In the genomic region with DNA sequence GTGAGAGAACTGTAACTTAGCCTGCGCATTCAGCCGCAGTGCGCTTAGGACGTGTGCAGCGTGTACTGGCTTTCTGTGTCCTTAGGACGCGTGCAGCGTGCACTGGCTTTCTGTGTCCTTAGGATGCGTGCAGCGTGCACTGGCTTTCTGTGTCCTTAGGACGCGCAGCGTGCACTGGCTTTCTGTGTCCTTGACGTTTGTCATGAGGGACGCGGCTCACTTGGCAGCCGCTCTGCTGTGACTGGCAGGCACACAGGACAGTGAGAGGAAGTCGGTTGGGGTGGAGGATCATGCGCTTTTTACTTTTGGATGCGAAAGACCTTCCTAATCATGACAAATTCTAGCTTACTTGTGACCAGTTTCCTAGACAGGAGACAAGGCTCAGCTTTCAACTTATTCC, we compare ENCODE assay signal across 25 mouse cellular contexts. TPM values are rescaled to one million over a fixed set of nuclear protein-coding genes. Genes with fewer than 3 reads are reported as not detected.
DNase-seq lines count a peak whose midpoint lies in the region; ATAC-seq and TF ChIP-seq lines count a peak whose summit lies in the region.
"Had no signal": no experiment of that assay in that cellular context is flagged by ENCODE, and none has a peak within 500 bp of the region (broad histone marks: within the 10 kb centered on the region; RNA-seq: fewer than 3 reads in every experiment).

No protein-coding gene starts in this region.

- no peaks in the 10 kb centered on the region for H3K4me1 ChIP-seq in heart, embryonic 10.5 days
- no peaks in the 10 kb centered on the region for H3K4me1 ChIP-seq in embryonic fibroblast, embryonic 13.5 days (ENCODE audit: control insufficient read depth, insufficient read depth, low read length)
- no peaks in the 10 kb centered on the region for H3K4me1 ChIP-seq in midbrain, embryonic 13.5 days (replicated peaks)
- H3K4me1 ChIP-seq: embryonic facial prominence, embryonic 12.5 days; forebrain, embryonic 12.5 days; hindbrain, embryonic 15.5 days; intestine, embryonic 15.5 days; neural tube, embryonic 13.5 days; stomach, embryonic 15.5 days had no signal

- TF ChIP-seq POLR2A in embryonic fibroblast, embryonic 13.5 days (IDR thresholded peaks at IDR 0.05; ENCODE audit: low read depth, low read length): no peak

- peak; percentile 31 for DNase-seq in heart, adult 8-10 months (ENCODE audit: low spot score)
- DNase-seq in heart, embryonic 10.5 days (ENCODE audit: low spot score): no peak
- peak; percentile 81 for DNase-seq in adrenal gland, adult 8-10 months
- peak; percentile 54 for DNase-seq in heart, postnatal 4 days
- no peak for DNase-seq in spleen, adult 18-20 months
- DNase-seq in gastrocnemius, adult 2 months: no peak
- DNase-seq: cerebellum, adult 2 months; cerebellum, postnatal 25 days; kidney, adult 9 months; kidney, postnatal 14 days; layer of hippocampus, postnatal 36 days; lung, adult 2 months; thymus, postnatal 25 days had no signal

- no peak overlapping the region for H3K4me2 ChIP-seq in midbrain, embryonic 13.5 days (replicated peaks)
- H3K4me2 ChIP-seq: embryonic facial prominence, embryonic 12.5 days; forebrain, embryonic 12.5 days; hindbrain, embryonic 15.5 days; intestine, embryonic 15.5 days; liver, embryonic 12.5 days; neural tube, embryonic 13.5 days; stomach, embryonic 15.5 days had no signal

- no peaks in the 10 kb centered on the region for H3K27me3 ChIP-seq in heart, embryonic 10.5 days (ENCODE audit: insufficient read depth, poor library complexity, severe bottlenecking)
- no peaks in the 10 kb centered on the region for H3K27me3 ChIP-seq in midbrain, embryonic 13.5 days
- H3K27me3 ChIP-seq: embryonic facial prominence, embryonic 12.5 days; forebrain, embryonic 12.5 days; hindbrain, embryonic 15.5 days; intestine, embryonic 15.5 days; liver, embryonic 12.5 days; neural tube, embryonic 13.5 days; stomach, embryonic 15.5 days had no signal

- ATAC-seq in midbrain, embryonic 13.5 days: no peak
- ATAC-seq: intestine, embryonic 15.5 days; liver, embryonic 12.5 days; midbrain, embryonic 16.5 days had no signal

- H3K9me3 ChIP-seq in heart, embryonic 10.5 days: no peaks in the 10 kb centered on the region
- no peaks in the 10 kb centered on the region for H3K9me3 ChIP-seq in midbrain, embryonic 13.5 days
- H3K9me3 ChIP-seq: embryonic facial prominence, embryonic 12.5 days; forebrain, embryonic 12.5 days; hindbrain, embryonic 15.5 days; intestine, embryonic 15.5 days; liver, embryonic 12.5 days; neural tube, embryonic 13.5 days; stomach, embryonic 15.5 days had no signal

- H3K27ac ChIP-seq in heart, embryonic 10.5 days: no peak overlapping the region
- H3K27ac ChIP-seq in embryonic fibroblast, embryonic 13.5 days (ENCODE audit: insufficient read depth, low read length): no peak overlapping the region
- H3K27ac ChIP-seq in midbrain, embryonic 13.5 days: no peak overlapping the region
- no peak overlapping the region for H3K27ac ChIP-seq in gastrocnemius, adult 2 months
- H3K27ac ChIP-seq: embryonic facial prominence, embryonic 12.5 days; forebrain, embryonic 12.5 days; hindbrain, embryonic 15.5 days; intestine, embryonic 15.5 days; liver, embryonic 12.5 days; neural tube, embryonic 13.5 days; stomach, embryonic 15.5 days had no signal

- intact Hi-C loops in gastrocnemius, adult 2 months (cut with DNase I): no loop called here

- peaks cover 79% of the 10 kb centered on the region for H3K36me3 ChIP-seq in heart, embryonic 10.5 days
- H3K36me3 ChIP-seq in midbrain, embryonic 13.5 days: peaks cover 77% of the 10 kb centered on the region

- H3K4me3 ChIP-seq in heart, embryonic 10.5 days: no peak overlapping the region
- H3K4me3 ChIP-seq in embryonic fibroblast, embryonic 13.5 days (ENCODE audit: insufficient read depth, low read length): no peak overlapping the region
- H3K4me3 ChIP-seq in midbrain, embryonic 13.5 days (replicated peaks): no peak overlapping the region
- H3K4me3 ChIP-seq in gastrocnemius, adult 2 months: no peak overlapping the region
- H3K4me3 ChIP-seq: embryonic facial prominence, embryonic 12.5 days; erythroblast, embryonic 14.5 days; forebrain, embryonic 12.5 days; hindbrain, embryonic 15.5 days; intestine, embryonic 15.5 days; liver, embryonic 12.5 days; myocyte; neural tube, embryonic 13.5 days; stomach, embryonic 15.5 days had no signal

- WGBS in heart, embryonic 10.5 days: 94% methylated on average over 20 of the region's 20 CpGs
- 91% methylated on average over 20 of the region's 20 CpGs for WGBS in midbrain, embryonic 13.5 days

- no peak overlapping the region for H3K9ac ChIP-seq in midbrain, embryonic 13.5 days (replicated peaks)
- H3K9ac ChIP-seq: embryonic facial prominence, embryonic 12.5 days; forebrain, embryonic 12.5 days; hindbrain, embryonic 15.5 days; intestine, embryonic 15.5 days; liver, embryonic 12.5 days; neural tube, embryonic 13.5 days; stomach, embryonic 15.5 days had no signal

- 0 out of 2 replicates have a peak, but pooled peaks have one; percentile 2 for TF ChIP-seq CTCF in embryonic fibroblast, embryonic 13.5 days (IDR thresholded peaks at IDR 0.05; ENCODE audit: borderline replicate concordance, insufficient read depth, low read length)
- TF ChIP-seq CTCF in gastrocnemius, adult 2 months (IDR thresholded peaks at IDR 0.05): no peak

RNA-seq across cellular contexts. Expression of gene Dync1i2, which starts 53.1 kb away (rescaled TPM):
- total RNA-seq in heart, adult 8-10 months (2022): 10 to 100 TPM; 53.5 to 61.3 (median 59.5) TPM
- 69.4 and 70.4 TPM in 2 replicates for polyA plus RNA-seq in heart, embryonic 10.5 days (2016; fragmentation: Nextera tagmentation; extraction: Ambion mirVana)
- total RNA-seq in adrenal gland, adult 8-10 months (2022): 10 to 100 TPM; 90.8 to 98.5 (median 95.7) TPM
- polyA plus RNA-seq in embryonic fibroblast, embryonic 13.5 days (2011; ENCODE audit: insufficient read length, low read depth, missing spikeins): 168 and 174 TPM in 2 replicates
- total RNA-seq in heart, postnatal 4 days (2021): 10 to 100 TPM; 96.0 to 99.1 TPM
- 184 and 211 TPM in 2 replicates for polyA plus RNA-seq in midbrain, embryonic 13.5 days (2015; fragmentation: Nextera tagmentation; extraction: Ambion mirVana)
- total RNA-seq in gastrocnemius, adult 2 months (2021): 10 to 100 TPM; 40.1 to 49.3 TPM

Comparison
In these comparisons a context has a peak if more than half of its experiments do, and no peak if none do; other contexts are left out.
1. DNase-seq: peak in heart, adult 8-10 months (single experiment), adrenal gland, adult 8-10 months (single experiment) and heart, postnatal 4 days (single experiment); none in heart, embryonic 10.5 days (single experiment), spleen, adult 18-20 months (0 of 2) and gastrocnemius, adult 2 months (single experiment).